Mouse (Mus musculus) T-helper 1 cell (primary cell): Measurements from ENCODE around the gene Cxcl9.
"Not testable (repeated sequence)": the region's sequence is repeated elsewhere in the genome, so short reads cannot be mapped to it uniquely, and the experiment has no call there.

ENCODE experiments used
- in situ Hi-C: fragments of 300-600 bp; cut with MboI, MseI; formaldehyde crosslinking; loops from one replicate; pipeline ENCODE4 v1.15.1; 2025; ENCODE audit warnings: high pct_unique_total_duplicates

Cxcl9 gene

GRCm38 (mm10) chr5:92327929-92328328 is at the start of gene Cxcl9:
TSS of gene Cxcl9 (minus strand) at chr5:92328079.
- in situ Hi-C loops = loop anchor here (10.0 kb wide), 1 partner anchor 1733 kb away; no protein-coding TSS in a partner anchor

- in situ Hi-C loops = loop anchor here (5.0 kb wide), 2 partner anchors 35 to 60 kb away; no protein-coding TSS in a partner anchor
Measured at GRCm38 (mm10) chr5:92376795-92377405, 49.0 kb upstream of the Cxcl9 start.

GRCm38 (mm10) chr5:92375368-92375767 is 47.5 kb upstream of the Cxcl9 start:
- in situ Hi-C loops = loop anchor here (5.0 kb wide), 2 partner anchors 33 to 58 kb away; no protein-coding TSS in a partner anchor

- in situ Hi-C loops = loop anchor here (5.0 kb wide), 2 partner anchors 32 to 57 kb away; no protein-coding TSS in a partner anchor
Measured at GRCm38 (mm10) chr5:92374721-92375142, 46.9 kb upstream of the Cxcl9 start.

GRCm38 (mm10) chr5:92372605-92373004 is 44.7 kb upstream of the Cxcl9 start:
- in situ Hi-C loops = no loop called here

- in situ Hi-C loops = no loop called here
Measured at GRCm38 (mm10) chr5:92371361-92371976, 43.6 kb upstream of the Cxcl9 start.

- in situ Hi-C loops = no loop called here
Measured at GRCm38 (mm10) chr5:92370891-92371290, 43.0 kb upstream of the Cxcl9 start.

GRCm38 (mm10) chr5:92370392-92370791 is 42.5 kb upstream of the Cxcl9 start:
- in situ Hi-C loops = no loop called here

- in situ Hi-C loops = no loop called here
Measured at GRCm38 (mm10) chr5:92369151-92369994, 41.5 kb upstream of the Cxcl9 start.

GRCm38 (mm10) chr5:92368392-92368791 is 40.5 kb upstream of the Cxcl9 start:
- in situ Hi-C loops = no loop called here

GRCm38 (mm10) chr5:92366565-92366964 is 38.7 kb upstream of the Cxcl9 start:
- in situ Hi-C loops = no loop called here

GRCm38 (mm10) chr5:92365146-92365705 is 37.3 kb upstream of the Cxcl9 start:
- in situ Hi-C loops = no loop called here

- in situ Hi-C loops = no loop called here
Measured at GRCm38 (mm10) chr5:92364011-92364410, 36.1 kb upstream of the Cxcl9 start.

- in situ Hi-C loops = no loop called here
Measured at GRCm38 (mm10) chr5:92363179-92363578, 35.3 kb upstream of the Cxcl9 start.

- in situ Hi-C loops = no loop called here
Measured at GRCm38 (mm10) chr5:92358767-92359455, 31.0 kb upstream of the Cxcl9 start.

GRCm38 (mm10) chr5:92358033-92358432 is 30.2 kb upstream of the Cxcl9 start:
- in situ Hi-C loops = no loop called here

GRCm38 (mm10) chr5:92353517-92353916 is 25.6 kb upstream of the Cxcl9 start:
- in situ Hi-C loops = no loop called here

GRCm38 (mm10) chr5:92352716-92353115 is 24.8 kb upstream of the Cxcl9 start:
- in situ Hi-C loops = not testable (repeated sequence)

GRCm38 (mm10) chr5:92349731-92350130 is 21.9 kb upstream of the Cxcl9 start:
- in situ Hi-C loops = no loop called here

GRCm38 (mm10) chr5:92348794-92349413 is 21.0 kb upstream of the Cxcl9 start, which contains the start of gene Cxcl10:
TSS of gene Cxcl10 (minus strand) at chr5:92348889.
- in situ Hi-C loops = no loop called here

GRCm38 (mm10) chr5:92345006-92345405 is 17.1 kb upstream of the Cxcl9 start:
- in situ Hi-C loops = no loop called here
